Mouse (Mus musculus) bone marrow macrophage, adult 2 months (primary cell): ENCODE measurements around the gene Wdr44.

ENCODE experiments used
- CTCF ChIP-seq: IDR thresholded peaks from 2 replicates; pipeline ENCODE4 v1.5.1; 2012; ENCODE audit warnings: low read depth, mild to moderate bottlenecking, low read length, moderate library complexity
- POLR2A ChIP-seq: IDR thresholded peaks from 2 replicates; pipeline ENCODE4 v1.6.1; 2012; ENCODE audit warnings: mild to moderate bottlenecking, low read depth, low read length, borderline replicate concordance

GRCm38 (mm10) chrX:23676583-23676982 lies 16.3 kb upstream of the Wdr44 start:
- TF ChIP-seq CTCF (no peak), POLR2A (no peak)
